Comparison of ENCODE assay signal across 8 mouse cellular contexts in the genomic region with DNA sequence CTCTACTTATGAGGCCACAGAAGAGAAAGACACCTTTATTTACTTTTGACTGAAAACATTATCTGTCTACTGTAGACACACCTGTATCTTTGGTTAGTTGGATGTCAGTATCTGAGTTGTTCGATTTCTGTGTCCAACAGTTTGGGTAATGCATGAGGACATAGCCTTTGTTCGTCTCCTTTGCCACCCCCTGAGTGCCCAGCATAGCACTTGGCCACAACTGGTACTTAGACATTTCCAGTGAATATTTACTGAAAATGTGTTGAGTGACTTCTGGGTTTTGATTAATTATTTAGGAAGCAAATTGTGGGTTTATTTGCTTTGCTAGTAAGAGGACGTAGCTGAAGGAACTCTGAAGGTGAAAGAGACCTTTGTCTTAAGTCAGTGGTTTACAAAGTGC.
DNase-seq lines count a peak whose midpoint lies in the region; ATAC-seq and TF ChIP-seq lines count a peak whose summit lies in the region.

No protein-coding gene starts in this region.

- no peak for DNase-seq in liver, embryonic 11.5 days (ENCODE audit: low spot score)
- no peak for DNase-seq in liver
- no peak for DNase-seq in forebrain, embryonic 10.5 days (ENCODE audit: extremely low spot score, low spot score)
- DNase-seq in limb, embryonic 11.5 days (ENCODE audit: low spot score), result no peak
- no peak for DNase-seq in cerebellum, postnatal 36 days
- no peak for DNase-seq in cerebellum, adult 8-10 months
- no peak for DNase-seq in urinary bladder, postnatal 25 days (ENCODE audit: low spot score)

- H3K9me3 ChIP-seq in liver, embryonic 11.5 days (ENCODE audit: control insufficient read depth, low read length), result no peaks in the 10 kb centered on the region
- H3K9me3 ChIP-seq in forebrain, embryonic 10.5 days, result no peaks in the 10 kb centered on the region
- no peaks in the 10 kb centered on the region for H3K9me3 ChIP-seq in limb, embryonic 11.5 days (ENCODE audit: control insufficient read depth, low read length)

- no peaks in the 10 kb centered on the region for H3K27me3 ChIP-seq in liver, embryonic 11.5 days (replicated peaks; ENCODE audit: control insufficient read depth, insufficient read depth, low read length)
- H3K27me3 ChIP-seq in forebrain, embryonic 10.5 days (ENCODE audit: poor library complexity, severe bottlenecking), result no peaks in the 10 kb centered on the region; the same call in 1 of the 2 replicates
- H3K27me3 ChIP-seq in limb, embryonic 11.5 days (ENCODE audit: control insufficient read depth, insufficient read depth, low read length), result no peaks in the 10 kb centered on the region

- peak overlapping the region; percentile 85 for H3K4me2 ChIP-seq in liver, embryonic 11.5 days
- peak overlapping the region; percentile 76; the same call in 1 of the 2 replicates for H3K4me2 ChIP-seq in limb, embryonic 11.5 days (ENCODE audit: low read depth, severe bottlenecking)

- H3K9ac ChIP-seq in liver, embryonic 11.5 days (ENCODE audit: low read depth, low read length), result peak overlapping the region; percentile 89
- no peak overlapping the region; the same call in 1 of the 2 replicates for H3K9ac ChIP-seq in limb, embryonic 11.5 days (ENCODE audit: low read length)

- peaks cover 50% of the 10 kb centered on the region for H3K4me1 ChIP-seq in liver, embryonic 11.5 days (replicated peaks; ENCODE audit: control insufficient read depth, insufficient read depth, low read length)
- peaks cover 25% of the 10 kb centered on the region for H3K4me1 ChIP-seq in forebrain, embryonic 10.5 days
- H3K4me1 ChIP-seq in limb, embryonic 11.5 days (ENCODE audit: control insufficient read depth, insufficient read depth, low read length), result 0 out of 2 replicates have a peak, but pooled peaks cover 2% of the 10 kb centered on the region
- H3K4me1 ChIP-seq in olfactory bulb, adult 2 months (ENCODE audit: control insufficient read depth, insufficient read depth, low read length), result peaks cover 3% of the 10 kb centered on the region

- H3K36me3 ChIP-seq in liver, embryonic 11.5 days (ENCODE audit: control insufficient read depth, insufficient read depth, low read length), result no peaks in the 10 kb centered on the region
- H3K36me3 ChIP-seq in forebrain, embryonic 10.5 days (replicated peaks), result no peaks in the 10 kb centered on the region
- H3K36me3 ChIP-seq in limb, embryonic 11.5 days (ENCODE audit: control insufficient read depth, insufficient read depth, low read length), result no peaks in the 10 kb centered on the region

- H3K27ac ChIP-seq in liver, embryonic 11.5 days (ENCODE audit: low read depth, low read length), result peak overlapping the region; percentile 92
- peak overlapping the region; percentile 94 for H3K27ac ChIP-seq in forebrain, embryonic 10.5 days
- no peak overlapping the region for H3K27ac ChIP-seq in limb, embryonic 11.5 days (replicated peaks; ENCODE audit: low read depth, low read length)
- H3K27ac ChIP-seq in olfactory bulb, adult 2 months (ENCODE audit: insufficient read depth, low read depth, low read length), result peak overlapping the region; percentile 90; the same call in 1 of the 2 replicates

- TF ChIP-seq CTCF in olfactory bulb, adult 2 months (IDR thresholded peaks at IDR 0.05; ENCODE audit: insufficient read depth, low read depth, low read length), result no peak

- WGBS in liver, embryonic 11.5 days, result 74% methylated on average over 3 of the region's 3 CpGs
- 86% methylated on average over 3 of the region's 3 CpGs for whole genome bisulfite sequencing in forebrain, embryonic 10.5 days
- 86% methylated on average over 3 of the region's 3 CpGs for WGBS in limb, embryonic 11.5 days
- WGBS in olfactory bulb, adult 2 months, result 79% methylated on average over 3 of the region's 3 CpGs

- no peak for ATAC-seq in liver, embryonic 11.5 days (replicated peaks; ENCODE audit: low FRiP score)
- no peak for ATAC-seq in limb, embryonic 11.5 days (ENCODE audit: insufficient number of reproducible peaks, low FRiP score, low TSS enrichment, low read depth)

- H3K4me3 ChIP-seq in liver, embryonic 11.5 days (ENCODE audit: low read depth, low read length), result peak overlapping the region; percentile 55
- peak overlapping the region; percentile 65; the same call in 1 of the 2 replicates for H3K4me3 ChIP-seq in forebrain, embryonic 10.5 days
- no peak overlapping the region for H3K4me3 ChIP-seq in limb, embryonic 11.5 days (ENCODE audit: low read depth, low read length)
- no peak overlapping the region for H3K4me3 ChIP-seq in olfactory bulb, adult 2 months (ENCODE audit: insufficient read depth, low read depth, low read length)

- TF ChIP-seq POLR2A in olfactory bulb, adult 2 months (IDR thresholded peaks at IDR 0.05; ENCODE audit: insufficient read depth, low read depth, low read length), result no peak

Comparison
In these comparisons a context has a peak if more than half of its experiments do, and no peak if none do; other contexts are left out.
1. H3K4me3 ChIP-seq: peak in liver, embryonic 11.5 days (single experiment) and forebrain, embryonic 10.5 days (single experiment); none in limb, embryonic 11.5 days (single experiment) and olfactory bulb, adult 2 months (single experiment).